Mouse (Mus musculus): ENCODE data around the gene Osgin1. TPM values are rescaled to one million over a fixed set of nuclear protein-coding genes. Genes with fewer than 3 reads are reported as not detected.
A peak's percentile ranks its signal among the peaks of the same experiment; 100 is the strongest.

Osgin1 gene
- 10 to 100 TPM in 1 of 2 experiments, 1 to 10 TPM in 1; 9.3 to 19.7 TPM for total RNA-seq (2021)
- long read RNA-seq, experiment 1, partial matches to known transcripts = 1 of 11 reads
- long read RNA-seq, experiment 1, other reads (novel, unspliced or antisense) = 8 of 11 reads
- long read RNA-seq, experiment 2, transcript Osgin1-206 (6 exons, 2,005 nt) = major isoform, 6 of 26 reads
- long read RNA-seq, experiment 2, partial matches to known transcripts = 0 of 26 reads
- long read RNA-seq, experiment 2, other reads (novel, unspliced or antisense) = 20 of 26 reads

DNA sequence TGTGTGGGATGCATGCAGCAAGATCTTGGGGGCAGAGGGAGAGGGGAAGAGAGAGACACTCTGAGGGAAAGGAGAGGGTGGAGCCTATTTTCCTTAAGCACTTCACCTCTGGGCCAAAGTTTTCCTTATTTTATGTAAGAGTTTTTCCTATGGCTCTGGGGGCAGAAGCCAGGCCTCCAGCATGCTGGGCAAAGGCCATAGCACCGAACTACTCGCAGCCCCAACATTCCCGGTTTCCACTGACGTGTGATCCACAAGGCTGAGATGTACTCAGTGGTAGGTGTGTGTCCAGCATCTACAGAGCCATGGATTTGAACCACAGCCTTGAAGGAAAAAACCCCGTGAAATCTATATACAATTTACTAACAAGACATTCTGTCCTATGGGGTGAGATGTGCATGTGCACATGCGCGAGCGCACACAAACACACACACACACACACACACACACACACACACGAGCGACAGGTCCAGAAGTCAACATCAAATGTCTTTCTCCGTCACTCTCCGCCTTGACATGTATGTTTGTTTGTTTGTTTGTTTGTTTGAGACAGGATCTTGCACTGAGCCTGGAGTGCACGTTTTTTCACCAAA is at the start of gene Osgin1:
Gene Osgin1, plus strand, starts transcription at position 543 of the 593 bp plus-strand sequence.
- no peak for TF ChIP-seq CTCF (IDR thresholded peaks at IDR 0.05)
- DNase-seq = no peak
- intact Hi-C loops (cut with DNase I) = no loop called here

DNA sequence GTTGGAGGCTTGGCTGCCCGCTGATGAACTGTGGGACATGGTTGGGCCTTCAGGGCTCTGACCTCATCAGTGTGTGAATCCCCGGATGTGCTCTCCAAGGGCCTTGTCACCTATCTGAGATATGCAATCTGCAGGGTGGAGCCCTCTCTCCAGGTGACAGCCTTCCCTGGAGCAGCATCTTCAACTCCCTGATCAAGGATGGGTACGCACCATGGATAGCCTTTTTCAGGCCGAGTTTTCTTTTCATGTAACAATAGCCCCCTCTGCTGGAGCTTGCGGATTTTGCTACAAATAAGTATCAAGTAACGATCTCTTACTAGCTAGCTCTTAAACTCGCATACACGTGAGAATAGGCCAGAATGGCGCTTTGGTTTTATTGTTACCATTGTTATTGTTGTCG is 49.4 kb upstream of the Osgin1 start:
- TF ChIP-seq CTCF (IDR thresholded peaks at IDR 0.05) = peak; percentile 74
- DNase-seq = peak; percentile 51
- intact Hi-C loops (cut with DNase I) = loop anchor here (1.0 to 10.0 kb wide), 3 partner anchors 25 to 160 kb away; no protein-coding TSS in a partner anchor
- Histone ChIP-seq H3K27ac (no peak overlapping the region), H3K4me3 (no peak overlapping the region)

More for the DNA sequence above, at the start of gene Osgin1:
- Histone ChIP-seq H3K4me3 (no peak within 1 kb of the TSS), H3K27ac (peak within 1 kb of the TSS; percentile 46)

DNA sequence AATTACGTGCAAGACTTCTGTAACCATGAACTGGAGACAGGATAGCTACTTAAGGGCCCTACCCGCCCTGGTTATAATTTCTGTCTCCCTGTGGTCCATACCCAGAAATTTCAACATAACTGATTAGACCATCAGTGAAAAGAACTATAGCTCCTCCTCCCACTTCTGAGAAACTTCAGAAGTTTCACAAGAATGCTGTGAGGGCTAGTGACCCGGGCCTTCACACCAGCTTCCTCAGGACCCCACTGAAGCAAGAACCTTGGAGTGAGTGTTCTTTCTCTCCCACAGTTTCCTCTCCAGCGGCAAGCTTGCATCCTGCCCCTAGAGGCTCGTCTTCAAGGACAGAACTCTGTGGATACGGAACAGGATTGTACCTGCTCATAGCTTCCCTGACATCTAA is 48.1 kb upstream of the Osgin1 start:
- intact Hi-C loops (cut with DNase I) = loop anchor here (10.0 kb wide), 1 partner anchor 161 kb away; no protein-coding TSS in a partner anchor
- H3K27ac ChIP-seq = no peak overlapping the region
- no peak for DNase-seq
- H3K4me3 ChIP-seq = no peak overlapping the region
- no peak for TF ChIP-seq CTCF (IDR thresholded peaks at IDR 0.05)

DNA sequence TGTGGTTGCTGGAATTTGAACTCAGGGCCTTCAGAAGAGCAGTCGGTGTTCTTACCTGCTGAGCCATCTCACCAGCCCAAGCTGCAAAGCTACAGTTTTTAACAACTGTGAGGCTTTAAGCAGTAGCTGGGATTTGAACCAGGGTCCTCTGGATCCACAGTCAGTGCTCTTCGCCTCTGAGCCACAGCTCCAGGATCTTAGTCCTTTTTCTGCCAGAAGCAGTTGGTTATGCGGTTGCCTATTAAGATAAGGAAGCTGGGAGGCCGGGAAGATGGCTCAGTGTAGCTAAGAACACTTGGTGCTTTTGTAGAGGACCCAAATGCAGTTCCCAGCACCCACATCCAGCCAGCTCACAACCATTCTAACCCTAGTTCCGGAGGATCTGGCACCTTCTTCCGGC is 46.9 kb upstream of the Osgin1 start:
- no peak overlapping the region for H3K4me3 ChIP-seq
- no peak for DNase-seq
- intact Hi-C loops (cut with DNase I) = loop anchor here (10.0 kb wide), 1 partner anchor 162 kb away; no protein-coding TSS in a partner anchor
- H3K27ac ChIP-seq = no peak overlapping the region
- no peak for TF ChIP-seq CTCF (IDR thresholded peaks at IDR 0.05)

DNA sequence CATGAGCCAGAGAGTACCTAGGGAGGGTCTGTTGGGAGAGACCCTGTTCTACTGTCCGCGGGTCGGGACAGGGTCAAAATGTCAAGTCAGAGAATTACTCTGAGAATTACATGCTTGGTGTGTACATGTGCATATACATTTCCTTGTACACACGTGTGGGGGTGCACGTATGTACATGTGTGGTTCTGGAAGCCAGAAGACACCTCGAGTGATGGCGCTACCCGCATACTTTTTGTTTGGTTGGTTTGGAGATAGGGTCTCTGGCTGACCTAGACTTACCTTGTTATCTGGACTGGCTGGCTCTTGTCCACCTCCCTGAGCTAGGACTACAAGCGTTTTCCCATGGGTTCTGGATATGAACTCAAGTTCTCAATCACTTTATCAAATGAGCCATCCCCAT is 39.8 kb upstream of the Osgin1 start:
- no peak for TF ChIP-seq CTCF (IDR thresholded peaks at IDR 0.05)
- intact Hi-C loops (cut with DNase I) = loop anchor here (5.0 kb wide), 1 partner anchor 1107 kb away; no protein-coding TSS in a partner anchor
- Histone ChIP-seq H3K27ac (peak overlapping the region; percentile 98), H3K4me3 (peak overlapping the region; percentile 89)
- DNase-seq = no peak

DNA sequence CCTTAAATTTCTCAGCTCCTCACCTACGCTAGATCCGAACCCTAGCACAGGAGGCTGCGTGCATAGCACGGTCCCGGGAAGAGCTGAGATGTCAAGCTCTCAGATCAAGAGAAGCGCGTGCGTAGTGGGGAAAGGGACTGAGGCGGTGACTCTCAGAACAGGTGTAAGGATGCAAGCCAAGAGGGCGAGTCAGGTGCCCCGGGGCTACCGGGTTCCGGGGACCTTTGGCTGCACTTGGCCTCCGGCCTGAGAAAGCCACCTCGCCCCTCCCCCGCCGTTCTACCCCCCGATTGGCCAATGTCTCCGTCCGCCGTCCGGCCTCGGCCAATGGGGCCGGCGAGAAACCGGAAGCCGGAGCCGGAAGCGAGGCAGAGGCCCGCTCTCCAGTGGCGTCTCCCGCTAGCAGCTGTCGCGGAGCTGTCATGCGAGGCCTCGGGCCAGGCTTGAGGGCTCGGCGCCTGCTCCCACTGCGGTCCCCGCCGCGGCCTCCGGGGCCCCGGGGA is 39.3 kb upstream of the Osgin1 start, which contains the start of gene Mlycd:
Gene Mlycd, plus strand, starts transcription at position 355 of the 503 bp plus-strand sequence.
- Histone ChIP-seq H3K4me3 (peak within 1 kb of the TSS; percentile 89), H3K27ac (peak within 1 kb of the TSS; percentile 98)
- DNase-seq = peak; percentile 98
- TF ChIP-seq CTCF (IDR thresholded peaks at IDR 0.05) = no peak
- intact Hi-C loops (cut with DNase I) = loop anchor here (5.0 kb wide), 2 partner anchors 43 to 1107 kb away; no protein-coding TSS in a partner anchor

DNA sequence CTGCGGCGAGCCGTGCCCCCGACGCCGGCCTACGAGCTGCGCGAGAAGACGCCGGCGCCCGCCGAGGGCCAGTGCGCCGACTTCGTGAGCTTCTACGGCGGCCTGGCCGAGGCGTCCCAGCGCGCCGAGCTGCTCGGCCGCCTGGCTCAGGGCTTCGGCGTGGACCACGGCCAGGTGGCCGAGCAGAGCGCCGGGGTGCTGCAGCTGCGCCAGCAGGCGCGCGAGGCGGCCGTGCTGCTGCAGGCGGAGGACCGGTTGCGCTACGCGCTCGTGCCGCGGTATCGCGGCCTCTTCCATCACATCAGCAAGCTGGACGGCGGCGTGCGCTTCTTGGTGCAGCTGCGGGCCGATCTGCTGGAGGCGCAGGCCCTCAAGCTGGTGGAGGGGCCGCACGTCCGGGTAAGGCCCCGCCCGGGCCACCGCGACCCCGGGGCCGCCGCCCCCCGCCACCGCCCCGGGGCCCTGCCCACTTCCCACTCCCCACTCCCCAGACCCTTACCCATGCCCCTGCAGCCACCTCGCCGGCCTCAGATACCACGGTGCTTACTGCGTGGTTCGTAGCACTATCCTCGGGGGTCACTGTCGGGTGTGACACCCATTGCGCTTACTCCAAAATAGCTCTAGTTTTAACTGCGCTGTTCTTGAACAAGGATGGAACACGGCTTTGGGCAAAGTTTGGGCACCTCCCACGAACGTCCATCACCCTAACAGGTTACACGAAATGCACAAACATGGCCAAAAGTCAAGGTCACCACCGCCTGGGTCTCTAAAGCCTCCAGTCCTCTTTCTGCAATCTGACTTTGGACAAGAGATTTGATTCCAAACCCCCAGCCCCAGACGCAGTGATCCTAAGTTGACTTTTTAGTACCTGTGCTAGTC is 38.6 kb upstream of the Osgin1 start:
- intact Hi-C loops (cut with DNase I) = loop anchor here (5.0 kb wide), 1 partner anchor 42 kb away; no protein-coding TSS in a partner anchor

DNA sequence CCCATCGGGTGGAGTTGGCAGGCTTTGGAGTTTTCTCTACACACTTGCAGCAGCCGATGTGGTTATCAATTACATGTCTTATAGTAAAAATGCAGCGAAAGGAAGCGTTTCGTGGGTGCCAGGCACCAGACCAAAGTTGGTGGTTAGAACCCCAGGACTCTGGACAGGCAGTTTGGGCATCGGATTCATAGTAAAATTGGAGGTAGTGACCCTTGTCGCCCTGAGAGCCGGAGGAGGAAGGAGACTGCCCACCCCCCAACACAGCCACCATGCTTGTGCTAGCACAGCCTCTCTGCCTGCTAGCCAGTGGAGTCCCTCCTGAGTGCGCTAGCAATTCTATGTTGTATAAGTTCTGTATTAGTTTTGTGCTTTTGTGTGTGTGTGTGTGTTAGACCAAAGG is 35.4 kb upstream of the Osgin1 start:
- H3K4me3 ChIP-seq = peak overlapping the region; percentile 61
- TF ChIP-seq CTCF (IDR thresholded peaks at IDR 0.05) = no peak
- peak overlapping the region; percentile 89 for H3K27ac ChIP-seq
- intact Hi-C loops (cut with DNase I) = loop anchor here (5.0 kb wide), 1 partner anchor 39 kb away; no protein-coding TSS in a partner anchor
- no peak for DNase-seq

More for the DNA sequence above, 38.6 kb upstream of the Osgin1 start:
- peak; percentile 84 for DNase-seq
- peak overlapping the region; percentile 89 for H3K4me3 ChIP-seq
- H3K27ac ChIP-seq = peak overlapping the region; percentile 98
- no peak for TF ChIP-seq CTCF (IDR thresholded peaks at IDR 0.05)

DNA sequence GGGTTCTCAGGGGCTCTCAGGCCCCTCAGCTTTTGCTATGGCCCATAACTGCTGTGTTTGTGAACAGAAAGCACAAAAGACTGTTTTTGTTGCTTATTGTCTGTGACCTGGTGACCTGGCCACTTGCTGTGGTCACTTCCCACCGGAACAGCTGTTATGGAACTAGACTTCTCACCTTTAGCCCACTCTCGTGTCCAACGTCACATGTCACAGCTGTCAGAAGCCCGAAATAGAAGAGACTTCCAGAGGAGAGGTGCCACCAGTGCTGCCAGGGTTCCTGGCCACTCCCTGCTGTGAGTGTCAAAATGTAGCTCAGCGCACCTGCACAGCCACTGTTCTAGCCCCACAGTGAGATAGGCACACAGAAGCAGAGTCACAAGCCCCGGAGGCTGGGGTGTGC is 34.7 kb upstream of the Osgin1 start:
- DNase-seq = peak; percentile 80
- intact Hi-C loops (cut with DNase I) = loop anchor here (5.0 kb wide), 1 partner anchor 38 kb away; no protein-coding TSS in a partner anchor
- Histone ChIP-seq H3K4me3 (peak overlapping the region; percentile 61), H3K27ac (peak overlapping the region; percentile 89)
- no peak for TF ChIP-seq CTCF (IDR thresholded peaks at IDR 0.05)

DNA sequence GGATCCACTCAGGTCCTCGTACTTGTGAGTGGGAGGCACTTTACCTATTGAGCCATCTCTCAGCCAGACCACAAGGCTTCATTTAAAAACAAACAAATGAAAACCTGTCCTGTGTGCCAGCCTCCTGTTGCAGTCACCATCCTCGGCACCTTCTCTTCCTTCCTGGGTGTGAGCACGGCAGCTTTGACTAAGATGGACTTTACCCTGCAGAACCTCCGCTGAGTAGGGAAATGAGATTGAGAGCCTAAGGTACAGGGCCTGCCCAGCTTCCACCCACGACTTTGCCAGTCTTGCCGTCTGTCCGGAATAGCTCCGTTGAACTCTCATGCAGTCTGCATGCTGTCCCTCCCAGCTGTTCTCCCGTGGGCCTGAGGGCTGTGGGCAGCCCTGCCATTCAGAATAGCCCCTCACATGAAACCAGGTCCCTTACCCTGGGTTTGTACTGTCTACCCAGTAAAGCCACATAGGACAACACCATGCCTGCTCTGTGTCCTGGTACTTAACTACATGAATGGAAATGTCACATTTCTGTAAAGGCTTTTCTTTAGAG is 33.7 kb upstream of the Osgin1 start:
- H3K4me3 ChIP-seq = peak overlapping the region; percentile 61; the same call in 1 of the 2 replicates
- H3K27ac ChIP-seq = peak overlapping the region; percentile 89
- TF ChIP-seq CTCF (IDR thresholded peaks at IDR 0.05) = no peak
- intact Hi-C loops (cut with DNase I) = no loop called here
- DNase-seq = no peak

DNA sequence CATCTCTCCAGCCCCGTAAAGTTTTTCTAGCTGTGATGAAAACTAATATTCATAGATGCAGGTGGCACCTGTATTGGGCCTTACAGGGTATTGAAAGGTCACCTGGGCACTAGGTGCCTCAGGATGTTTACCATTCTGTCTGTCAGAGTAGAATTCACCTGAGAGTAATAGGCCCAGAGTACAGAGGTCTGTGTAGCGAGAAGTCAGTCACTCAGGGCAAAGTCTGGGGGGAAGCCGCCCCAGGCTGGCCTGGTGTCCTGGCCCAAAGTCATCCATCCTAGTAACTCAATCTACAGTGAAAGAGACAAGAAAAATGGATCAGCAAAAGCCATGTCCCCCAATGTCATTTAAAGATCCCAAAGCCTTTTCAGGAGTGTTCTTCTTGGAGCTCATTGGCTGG is 33.0 kb upstream of the Osgin1 start:
- no peak for TF ChIP-seq CTCF (IDR thresholded peaks at IDR 0.05)
- peak overlapping the region; percentile 20; the same call in 1 of the 2 replicates for H3K27ac ChIP-seq
- no peak for DNase-seq
- no peak overlapping the region for H3K4me3 ChIP-seq
- intact Hi-C loops (cut with DNase I) = no loop called here

DNA sequence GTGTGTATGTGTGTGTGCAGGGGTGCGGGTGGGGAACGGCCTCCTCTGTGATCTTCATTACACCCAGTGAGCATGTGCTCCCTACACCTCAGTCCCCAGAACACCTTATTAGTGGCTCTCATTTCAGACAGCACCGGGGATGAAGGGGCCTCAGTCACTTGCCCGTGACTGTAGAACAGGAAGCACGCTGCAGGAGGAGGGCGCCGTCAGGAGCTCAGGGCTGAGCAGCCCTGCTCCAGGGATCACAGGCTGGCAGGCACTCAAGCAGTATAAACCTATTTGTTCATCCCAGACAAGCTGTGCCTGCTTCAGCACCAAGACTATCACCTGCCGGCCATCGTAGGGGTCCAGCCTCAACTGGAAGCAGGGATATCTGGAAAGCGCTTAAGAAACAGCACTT is 30.0 kb upstream of the Osgin1 start:
- no peak for DNase-seq
- intact Hi-C loops (cut with DNase I) = no loop called here
- Histone ChIP-seq H3K4me3 (no peak overlapping the region), H3K27ac (no peak overlapping the region)
- no peak for TF ChIP-seq CTCF (IDR thresholded peaks at IDR 0.05)
